Mouse (Mus musculus): Measurements from ENCODE around the gene Lenep.

DNA sequence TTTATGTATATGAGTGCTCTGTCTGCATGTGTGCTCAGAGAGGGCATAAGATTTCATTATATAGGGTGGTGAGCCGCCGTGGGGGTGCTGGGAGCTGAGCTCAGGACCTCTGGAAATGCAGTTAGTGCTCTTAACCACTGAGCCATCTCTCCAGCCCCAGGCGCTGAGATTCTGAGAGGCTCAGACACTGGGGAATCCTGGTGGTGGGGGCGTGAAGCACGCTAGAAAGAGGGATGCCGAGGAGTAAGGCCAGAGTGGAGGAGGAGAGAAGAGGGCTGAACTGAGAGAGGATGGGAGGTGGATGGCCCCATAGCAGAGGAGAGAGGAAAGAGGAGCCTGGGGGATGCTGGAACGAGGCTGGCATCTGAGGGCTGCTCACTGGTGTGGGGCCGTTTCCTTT, 38.0 kb downstream of the Lenep start:
- TF ChIP-seq GATA1 (IDR thresholded peaks at IDR 0.05; ENCODE audit: low read length) (no peak), TAL1 (IDR thresholded peaks at IDR 0.05; ENCODE audit: low read length) (no peak)

Data from erythroblast, embryonic 14.5 days (primary cell).